Mouse (Mus musculus) kidney, postnatal 25 days (tissue): ENCODE results near the gene Gba.
A peak's percentile ranks its signal among the peaks of the same experiment; 100 is the strongest.

Experiments
- DNase-seq, 2 experiments: peaks; one replicate each; pipeline ENCODE4 v3.0.0; 2021; ENCODE audit warnings: mixed read lengths in 2 of 2

Gba gene

DNA sequence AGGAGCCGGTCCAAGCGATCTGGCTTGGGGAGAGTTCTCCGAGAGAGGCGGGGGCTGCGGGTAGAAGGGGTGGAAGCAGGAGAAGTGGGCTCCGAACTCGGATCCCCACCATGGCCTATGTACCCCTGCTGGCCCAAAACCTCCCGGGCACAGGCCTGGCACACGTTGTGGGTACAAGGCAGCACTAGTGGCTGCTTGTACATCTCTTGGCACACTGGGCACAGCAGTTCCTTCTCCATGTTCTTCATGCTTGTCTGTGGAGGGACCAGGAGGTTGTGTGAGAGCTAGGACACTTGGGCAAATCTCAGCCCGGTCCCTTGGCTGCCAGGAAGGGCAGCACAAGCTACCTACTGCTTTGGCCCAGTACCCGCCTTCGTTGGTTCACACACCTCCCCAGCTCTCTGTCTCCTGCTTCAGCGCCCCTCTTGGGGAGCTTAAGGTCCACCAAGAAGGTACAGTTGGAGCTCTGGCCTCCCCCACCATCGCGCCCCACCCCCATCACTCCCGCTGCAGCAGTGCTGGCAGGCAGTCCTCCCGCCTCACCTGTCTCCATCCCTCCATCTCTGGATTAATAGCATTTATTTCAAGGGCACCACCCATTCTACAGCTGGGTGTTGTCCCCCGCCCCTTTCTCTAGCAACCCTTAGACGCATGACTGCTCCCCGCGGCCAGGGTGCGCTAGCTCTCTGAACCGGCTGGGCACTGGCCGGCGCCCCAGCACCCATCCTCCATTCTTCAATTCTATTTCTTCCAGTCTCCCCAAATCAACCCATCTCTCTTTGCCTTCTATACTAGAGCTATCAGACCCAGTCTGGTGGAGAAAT, 41.6 kb downstream of the Gba start:
- DNase-seq = peak; percentile 58 to 82

DNA sequence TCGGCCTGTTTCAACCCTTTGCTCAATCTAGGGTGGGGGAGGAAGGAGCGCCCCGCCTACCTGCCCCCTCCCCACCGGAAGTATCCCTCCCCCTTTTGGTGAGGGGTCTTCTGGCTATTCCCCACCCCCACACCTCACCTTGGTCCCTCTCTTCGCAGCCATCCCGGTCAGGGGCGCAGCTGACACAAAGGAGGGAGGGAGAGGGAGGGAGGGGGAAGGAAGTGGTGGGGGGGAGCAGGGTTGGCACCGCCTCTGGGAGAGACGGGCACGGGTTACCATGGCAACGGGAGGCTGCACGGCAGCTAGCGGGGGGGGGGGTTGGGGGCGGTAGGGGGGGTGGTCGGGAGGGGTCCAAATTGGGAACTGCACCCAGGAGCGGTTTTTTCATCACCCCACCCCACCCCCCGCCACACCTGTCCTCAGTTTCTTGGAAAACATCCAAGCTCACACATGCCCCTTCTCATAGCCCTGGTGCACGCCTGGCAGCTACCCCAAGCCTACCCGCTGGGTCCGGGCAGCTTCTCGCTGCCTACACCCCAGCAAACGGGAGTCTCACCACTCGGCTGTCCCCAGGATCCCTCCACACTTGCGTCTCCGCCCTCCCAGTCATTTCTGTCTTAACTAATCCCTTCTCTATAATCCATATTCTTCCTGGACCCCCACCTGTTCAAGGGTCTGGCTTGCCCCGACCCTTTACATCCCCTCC, 42.4 kb downstream of the Gba start:
- no peak for DNase-seq

DNA sequence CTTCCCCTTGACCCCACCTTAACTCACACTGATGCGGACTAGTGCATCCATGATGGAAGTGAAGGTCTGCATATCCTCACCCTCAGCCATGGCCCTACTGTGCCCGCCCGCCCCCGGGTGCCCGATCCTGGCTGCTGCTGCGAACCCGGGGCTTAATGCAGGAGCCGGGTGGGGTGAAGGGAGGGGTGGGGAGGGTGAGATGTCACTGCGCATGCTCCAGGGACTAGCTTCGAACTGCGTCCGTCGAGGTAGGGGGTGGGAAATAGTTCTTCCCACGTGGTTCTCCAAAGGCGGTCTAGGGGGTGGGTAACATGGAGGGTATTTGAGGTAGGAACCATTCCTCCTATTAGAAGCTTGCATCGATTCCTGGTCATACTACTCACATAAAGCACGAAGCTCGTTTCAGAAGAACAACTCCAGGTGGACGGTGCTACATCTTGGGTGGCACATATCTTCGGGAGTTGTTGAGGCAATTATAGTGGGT, 43.0 kb downstream of the Gba start, which contains the start of gene Krtcap2:
Gene Krtcap2 (plus strand): TSS at position 279 of the 484 bp plus-strand sequence.
- DNase-seq = no peak

DNA sequence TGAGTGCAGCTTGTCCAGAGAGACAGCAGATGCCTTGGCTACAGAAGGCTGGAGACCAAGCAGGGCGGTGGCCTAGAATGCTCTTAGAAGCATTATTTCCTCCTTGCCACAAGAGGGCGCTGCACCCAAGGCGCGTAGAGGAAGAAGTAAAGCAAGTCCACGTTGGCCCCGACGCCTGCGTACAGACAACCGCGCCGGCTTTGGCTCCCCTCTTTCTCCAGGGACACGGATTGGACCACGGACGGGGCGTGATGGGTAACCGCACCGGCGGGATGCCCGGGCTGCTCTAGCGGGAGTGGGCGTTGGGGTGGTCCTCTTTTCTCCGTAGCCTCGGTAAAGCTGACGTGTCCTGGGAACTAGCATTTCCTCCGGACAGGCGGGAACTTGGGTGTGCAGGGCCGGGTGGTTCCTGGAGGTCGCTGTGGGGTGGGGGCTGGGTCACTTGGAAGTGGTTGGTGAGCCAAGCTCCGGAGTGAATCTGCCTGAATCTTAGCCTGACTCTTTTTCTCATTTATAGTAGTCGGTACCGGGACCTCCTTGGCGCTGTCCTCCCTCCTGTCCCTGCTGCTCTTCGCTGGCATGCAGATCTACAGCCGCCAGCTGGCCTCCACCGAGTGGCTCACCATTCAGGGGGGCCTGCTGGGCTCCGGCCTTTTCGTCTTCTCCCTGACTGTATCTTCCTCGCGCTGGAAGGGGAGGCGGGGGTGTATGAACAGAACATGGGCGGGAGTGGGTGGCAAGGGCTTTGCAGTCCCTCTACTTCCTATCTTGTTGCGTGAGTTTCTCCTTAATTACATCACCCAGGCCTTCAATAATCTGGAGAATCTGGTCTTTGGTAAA, 43.8 kb downstream of the Gba start, which contains the start of gene Trim46:
Gene Trim46 (minus strand): TSS at position 49 of the 840 bp plus-strand sequence.
- peak; percentile 91 to 94 for DNase-seq

DNA sequence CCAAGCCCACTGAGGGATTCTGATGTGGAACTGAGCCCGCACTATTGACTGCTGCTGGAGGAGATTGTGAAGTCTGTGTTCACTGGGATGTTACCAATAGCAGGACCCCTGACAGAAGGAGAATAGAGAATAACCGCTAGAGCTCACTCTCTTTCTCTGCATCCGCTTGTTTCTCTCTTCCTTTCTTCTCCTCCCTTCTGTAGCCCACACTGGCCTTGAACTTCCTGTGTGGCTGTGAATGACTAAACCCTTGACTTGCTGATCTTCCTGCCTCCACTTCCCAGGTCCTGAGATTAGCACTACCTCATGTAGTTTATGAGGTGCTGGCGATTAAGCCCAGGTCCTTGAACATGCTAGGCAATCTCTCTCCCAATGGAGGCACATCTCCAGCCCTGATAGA, 44.7 kb downstream of the Gba start:
- no peak for DNase-seq

DNA sequence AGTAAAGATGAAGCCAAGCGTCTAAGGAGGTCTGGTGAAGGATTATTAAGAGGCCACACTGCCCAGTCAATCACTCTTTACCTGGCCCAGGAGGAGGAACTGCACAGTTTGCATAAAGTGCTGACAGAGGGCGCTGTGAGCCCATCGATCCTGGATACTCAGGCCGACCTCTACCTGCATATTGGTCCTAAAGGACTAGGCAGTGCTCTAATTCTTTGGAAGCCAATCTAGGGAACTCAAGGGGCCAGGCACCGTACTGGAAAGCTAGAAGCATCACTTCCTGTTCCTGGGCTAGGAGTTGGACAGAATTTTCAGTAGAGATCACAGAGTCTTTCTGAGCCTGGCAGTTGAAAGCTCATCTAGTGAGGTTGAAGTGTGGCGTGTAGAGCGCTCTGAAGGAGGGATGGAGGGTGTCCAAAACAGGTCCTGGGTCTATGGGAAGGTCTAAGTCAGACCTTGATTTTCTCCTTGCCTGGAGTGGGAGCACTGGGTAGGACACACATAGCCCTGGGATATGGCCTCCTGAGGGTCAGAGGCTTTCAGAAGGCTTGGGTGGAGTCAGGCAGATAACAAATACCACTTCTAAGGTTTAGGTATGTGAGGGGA, 47.8 kb downstream of the Gba start:
- peak; percentile 88 to 90 for DNase-seq

DNA sequence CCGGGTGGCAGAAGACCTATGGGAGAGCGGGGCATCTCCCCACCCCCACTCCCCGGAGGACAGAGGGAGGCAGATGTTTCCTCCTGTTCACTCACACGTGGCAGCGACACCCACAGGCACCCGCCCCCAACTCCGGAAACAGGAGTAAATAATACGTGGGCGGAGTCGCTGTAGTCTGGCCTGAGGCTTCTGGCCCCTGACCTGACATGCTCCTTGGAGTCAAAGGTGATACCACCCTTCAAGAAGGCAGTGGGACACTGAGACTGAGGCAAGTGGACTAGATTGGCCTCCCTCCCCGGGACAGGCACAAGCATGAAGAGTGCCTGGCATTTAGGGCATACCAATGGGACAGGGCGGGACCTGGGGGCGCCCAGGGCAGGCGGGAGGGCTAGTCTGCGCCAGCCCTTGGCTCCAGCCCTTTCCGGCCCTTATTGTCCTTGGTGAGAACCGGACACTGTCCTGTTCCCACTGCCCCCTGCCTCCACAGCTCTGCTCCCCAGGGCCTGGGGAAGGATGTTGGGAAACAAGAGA, 48.7 kb downstream of the Gba start:
- peak; percentile 81 to 90 for DNase-seq

DNA sequence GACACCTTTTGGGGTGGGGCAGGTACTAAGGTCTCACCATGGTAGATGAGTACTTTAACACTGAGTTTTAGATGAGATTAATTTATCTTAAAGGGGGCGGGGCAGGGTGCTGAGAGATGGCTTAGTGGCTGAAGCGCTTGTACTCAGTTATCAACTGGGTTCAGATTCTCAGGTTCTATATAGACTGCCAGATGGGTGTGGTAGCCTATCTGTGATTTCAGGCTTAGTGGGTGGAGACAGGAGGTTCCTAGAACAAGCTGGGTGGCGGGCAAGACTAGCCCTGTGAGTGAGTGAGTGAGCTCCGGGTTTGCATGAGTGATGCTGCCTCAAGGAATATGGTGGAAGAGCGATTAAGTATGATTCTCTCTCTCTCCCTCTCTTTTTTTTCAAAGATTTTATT, 52.3 kb downstream of the Gba start:
- DNase-seq = no peak

DNA sequence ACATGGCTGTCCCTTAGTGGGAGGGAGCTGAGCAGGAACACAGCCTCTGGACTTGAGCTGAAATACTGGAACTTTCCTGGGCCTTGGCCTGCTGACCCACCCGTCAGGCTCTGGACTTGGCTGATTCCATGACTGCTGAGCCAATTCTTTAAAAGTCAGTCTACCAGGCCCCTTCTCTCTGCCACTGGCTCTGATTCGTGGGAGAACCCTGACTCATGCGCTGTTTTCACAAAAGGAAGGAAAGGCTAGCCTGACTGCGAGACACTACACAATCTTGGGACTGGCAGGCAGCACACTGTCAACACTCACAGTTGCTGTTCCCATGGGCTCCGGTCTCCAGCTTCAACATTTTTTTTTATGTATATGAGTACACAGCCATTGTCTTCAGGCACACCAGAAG, 53.4 kb downstream of the Gba start:
- no peak for DNase-seq
